Mouse (Mus musculus) common myeloid progenitor, adult 5-6 weeks (primary cell): ENCODE measurements at regions not wholly inside any gene's neighbourhood (a gene's known extent, or its start where the extent isn't known, plus 50 kb on each side); places are given as distances from the start of the nearest gene placed in this dataset.

Experiments used
- ATAC-seq: replicated peaks from 2 replicates; pipeline ENCODE4 v1.8.0; 2016; ENCODE audit warnings: low read depth, mild to moderate bottlenecking, moderate TSS enrichment, inconsistent platforms; ENCODE audit not compliant: poor library complexity, severe bottlenecking

- ATAC-seq: no peak
Observed at GRCm38 (mm10) chr10:21446641-21447040, 69.5 kb downstream of the Aldh8a1 start.

GRCm38 (mm10) chr10:21448132-21448531 is 71.0 kb downstream of the Aldh8a1 start:
- ATAC-seq: no peak

- no peak for ATAC-seq
Observed at GRCm38 (mm10) chr10:21448942-21449341, 71.9 kb downstream of the Aldh8a1 start.

- no peak for ATAC-seq
Observed at GRCm38 (mm10) chr10:21452611-21453010, 75.5 kb downstream of the Aldh8a1 start.

GRCm38 (mm10) chr10:21453527-21453926 is 76.4 kb downstream of the Aldh8a1 start:
- ATAC-seq: no peak

GRCm38 (mm10) chr10:21454153-21454552 is 77.1 kb downstream of the Aldh8a1 start:
- ATAC-seq: no peak

- no peak for ATAC-seq
Observed at GRCm38 (mm10) chr10:21454757-21455156, 77.7 kb downstream of the Aldh8a1 start.

- no peak for ATAC-seq
Observed at GRCm38 (mm10) chr10:21455863-21456262, 78.8 kb downstream of the Aldh8a1 start.

GRCm38 (mm10) chr10:21456359-21456758 is 79.3 kb downstream of the Aldh8a1 start:
- ATAC-seq: no peak

- no peak for ATAC-seq
Observed at GRCm38 (mm10) chr10:21456991-21457390, 79.9 kb downstream of the Aldh8a1 start.

GRCm38 (mm10) chr10:21458608-21459007 is 81.5 kb downstream of the Aldh8a1 start:
- no peak for ATAC-seq

- no peak for ATAC-seq
Observed at GRCm38 (mm10) chr10:21460062-21460461, 83.0 kb downstream of the Aldh8a1 start.

GRCm38 (mm10) chr10:21462915-21463314 is 85.8 kb downstream of the Aldh8a1 start:
- no peak for ATAC-seq

GRCm38 (mm10) chr10:21465362-21465761 is 88.3 kb downstream of the Aldh8a1 start:
- ATAC-seq: peak; percentile 85

GRCm38 (mm10) chr10:21465806-21466377 is 88.8 kb downstream of the Aldh8a1 start:
- ATAC-seq: no peak

GRCm38 (mm10) chr10:21467425-21468085 is 90.5 kb downstream of the Aldh8a1 start:
- no peak for ATAC-seq

- no peak for ATAC-seq
Observed at GRCm38 (mm10) chr10:21468421-21468820, 91.3 kb downstream of the Aldh8a1 start.

GRCm38 (mm10) chr10:21469961-21470360 is 92.9 kb downstream of the Aldh8a1 start:
- ATAC-seq: no peak

GRCm38 (mm10) chr10:21470589-21470988 is 93.5 kb downstream of the Aldh8a1 start:
- ATAC-seq: no peak

- ATAC-seq: no peak
Observed at GRCm38 (mm10) chr10:21474242-21474641, 97.2 kb downstream of the Aldh8a1 start.

GRCm38 (mm10) chr10:21478004-21478403 is 100.9 kb downstream of the Aldh8a1 start:
- ATAC-seq: no peak

GRCm38 (mm10) chr10:21479403-21479802 is 102.3 kb downstream of the Aldh8a1 start:
- ATAC-seq: peak; percentile 95
